Mouse (Mus musculus): ENCODE results near the gene Ezh2. TPM values are rescaled to one million over a fixed set of nuclear protein-coding genes. Genes with fewer than 3 reads are reported as not detected.

The Ezh2 gene
- polyA plus RNA-seq, 1 experiment: 3.7 TPM

DNA sequence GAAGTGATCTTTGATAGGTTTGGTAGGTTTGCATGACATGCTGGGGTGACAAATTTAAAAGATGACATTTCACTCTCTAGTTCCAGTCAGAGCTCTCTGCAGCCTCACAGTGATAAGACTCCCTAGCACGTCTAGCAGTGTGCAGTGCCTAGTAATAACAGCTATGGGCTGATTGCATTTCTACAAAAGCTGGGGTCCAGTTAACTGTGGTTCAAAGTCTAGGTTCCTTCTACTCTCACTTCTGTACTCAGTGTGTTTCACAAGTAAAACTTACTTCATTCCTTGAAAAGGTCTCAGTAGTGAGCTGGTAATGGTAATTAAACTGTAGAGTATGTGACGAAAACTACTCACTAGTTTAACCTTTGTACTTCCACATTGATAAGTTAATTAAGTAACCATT lies 75.1 kb downstream of the Ezh2 start:
- no peaks in the 10 kb centered on the region for H3K27me3 ChIP-seq (ENCODE audit: control insufficient read depth)
- H3K36me3 ChIP-seq (ENCODE audit: control insufficient read depth): peaks cover 99% of the 10 kb centered on the region
- no peaks in the 10 kb centered on the region for H3K9me3 ChIP-seq (ENCODE audit: control insufficient read depth, low read length)
- TF ChIP-seq GATA1 (IDR thresholded peaks at IDR 0.05; ENCODE audit: low read length) (no peak), TAL1 (IDR thresholded peaks at IDR 0.05; ENCODE audit: low read length) (no peak)
- no peaks in the 10 kb centered on the region for H3K4me1 ChIP-seq (ENCODE audit: control insufficient read depth)
- no peak overlapping the region for H3K4me3 ChIP-seq (replicated peaks)

DNA sequence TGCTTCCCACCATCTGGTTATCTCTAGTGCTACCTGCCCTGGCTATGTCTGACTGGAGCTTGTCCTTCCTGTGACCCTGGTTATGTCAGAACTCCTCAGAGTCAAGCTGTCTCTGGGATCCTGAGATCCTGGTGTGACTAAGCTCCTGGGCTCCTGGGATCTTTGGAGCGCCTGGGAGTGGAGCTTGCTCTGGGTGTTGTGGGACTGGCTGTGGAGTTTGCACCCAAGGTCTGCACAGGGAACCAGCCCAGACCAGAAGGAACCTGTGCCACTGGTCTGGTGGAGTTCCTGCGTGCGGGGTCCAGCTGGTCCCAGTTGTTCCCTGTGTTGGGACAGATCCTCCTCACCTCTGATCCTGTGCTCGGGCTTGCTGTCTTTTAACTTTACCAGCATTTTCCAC lies 100.6 kb downstream of the Ezh2 start:
- H3K4me3 ChIP-seq (replicated peaks): no peak overlapping the region
- H3K9me3 ChIP-seq (ENCODE audit: control insufficient read depth, low read length): no peaks in the 10 kb centered on the region
- no peaks in the 10 kb centered on the region for H3K4me1 ChIP-seq (ENCODE audit: control insufficient read depth)
- peaks cover 44% of the 10 kb centered on the region for H3K36me3 ChIP-seq (ENCODE audit: control insufficient read depth)
- no peaks in the 10 kb centered on the region for H3K27me3 ChIP-seq (ENCODE audit: control insufficient read depth)
- TF ChIP-seq GATA1 (IDR thresholded peaks at IDR 0.05; ENCODE audit: low read length) (no peak), TAL1 (IDR thresholded peaks at IDR 0.05; ENCODE audit: low read length) (no peak)

GRCm38 (mm10) chr6:47482027-47482426 lies 113.1 kb downstream of the Ezh2 start:
- Histone ChIP-seq H3K27me3 (ENCODE audit: control insufficient read depth) (no peaks in the 10 kb centered on the region), H3K4me3 (replicated peaks) (no peak overlapping the region), H3K9me3 (ENCODE audit: control insufficient read depth, low read length) (no peaks in the 10 kb centered on the region), H3K36me3 (ENCODE audit: control insufficient read depth) (peaks cover 24% of the 10 kb centered on the region), H3K4me1 (ENCODE audit: control insufficient read depth) (peaks cover 2% of the 10 kb centered on the region; the same call in 1 of the 2 replicates)
- TF ChIP-seq GATA1 (IDR thresholded peaks at IDR 0.05; ENCODE audit: low read length): no peak
- TF ChIP-seq TAL1 (IDR thresholded peaks at IDR 0.05; ENCODE audit: low read length): no peak

Other genes starting within 250 kb of the Ezh2 start
- gene Cul1, start 141.9 kb downstream of the Ezh2 start, polyA plus RNA-seq (2012): 0.96 and 1.1 TPM in 2 replicates
- 0.02 and 0.07 TPM in 2 replicates for gene Pdia4, start 218.1 kb upstream of the Ezh2 start, polyA plus RNA-seq (2012)
- not detected in 2 replicates for gene Zfp786, start 235.5 kb upstream of the Ezh2 start, polyA plus RNA-seq (2012)
- 0.04 and 0.06 TPM in 2 replicates for gene Zfp398, start 240.3 kb upstream of the Ezh2 start, polyA plus RNA-seq (2012)